Mouse (Mus musculus) mesoderm, embryonic 11.5 days (tissue): Measurements from ENCODE around the gene Clybl.

Experiments used
- DNase-seq: peaks from one replicate; pipeline ENCODE4 v3.0.0-alpha.2; 2012; ENCODE audit warnings: low read depth, low spot score

The Clybl gene

GRCm38 (mm10) chr14:122246919-122247859 lies 65.7 kb downstream of the Clybl start:
- no peak for DNase-seq

DNA sequence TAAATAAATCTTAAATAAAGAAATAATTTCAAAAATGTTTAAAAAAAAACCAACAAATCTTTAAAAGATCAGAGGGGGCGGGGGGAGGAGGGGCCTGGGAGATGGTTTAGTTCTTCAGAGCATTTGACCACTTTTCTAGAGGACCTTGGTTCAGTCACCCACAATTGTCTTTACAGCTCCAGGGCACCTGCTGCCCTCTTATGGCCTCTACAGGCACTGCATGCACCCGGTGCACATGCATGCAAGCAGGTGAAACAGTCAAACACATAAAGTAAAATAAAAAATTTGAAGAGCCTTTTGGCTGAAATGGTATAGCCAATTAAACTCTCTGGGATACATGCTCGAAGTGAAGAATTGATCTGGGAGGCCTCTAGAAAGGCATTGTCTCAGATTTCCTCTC lies 67.6 kb downstream of the Clybl start:
- no peak for DNase-seq

- DNase-seq, result no peak
These were observed 69.8 kb downstream of the Clybl start for GRCm38 (mm10) chr14:122251346-122251745.

- no peak for DNase-seq
These were observed 74.2 kb downstream of the Clybl start for GRCm38 (mm10) chr14:122255562-122256260.

GRCm38 (mm10) chr14:122256261-122256634 lies 74.7 kb downstream of the Clybl start:
- no peak for DNase-seq

- no peak for DNase-seq
These were observed 76.8 kb downstream of the Clybl start for GRCm38 (mm10) chr14:122258297-122258696.

- no peak for DNase-seq
These were observed 79.7 kb downstream of the Clybl start for GRCm38 (mm10) chr14:122261250-122261649.

GRCm38 (mm10) chr14:122262851-122263659 lies 81.6 kb downstream of the Clybl start:
- DNase-seq, result no peak

DNA sequence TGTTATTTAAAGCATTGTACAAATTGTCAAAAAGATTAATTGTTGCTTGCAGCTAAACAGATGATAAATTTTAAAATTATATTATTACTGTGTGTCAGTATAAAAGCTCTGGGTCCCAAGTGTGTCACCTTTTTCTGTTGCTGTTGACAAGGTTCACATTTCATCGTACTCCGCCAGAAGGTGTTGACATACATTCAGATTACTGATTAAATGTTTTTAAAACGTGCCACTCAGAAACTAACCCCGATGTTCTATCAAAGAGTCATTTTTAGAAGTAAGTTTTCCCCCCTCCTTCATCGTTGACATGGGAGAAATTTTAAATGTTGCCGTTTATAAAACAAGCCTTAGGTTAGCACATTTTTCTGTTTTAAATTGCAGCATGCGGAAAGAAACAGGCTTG lies 83.7 kb downstream of the Clybl start:
- DNase-seq, result no peak

GRCm38 (mm10) chr14:122267590-122267989 lies 86.1 kb downstream of the Clybl start:
- DNase-seq, result no peak

DNA sequence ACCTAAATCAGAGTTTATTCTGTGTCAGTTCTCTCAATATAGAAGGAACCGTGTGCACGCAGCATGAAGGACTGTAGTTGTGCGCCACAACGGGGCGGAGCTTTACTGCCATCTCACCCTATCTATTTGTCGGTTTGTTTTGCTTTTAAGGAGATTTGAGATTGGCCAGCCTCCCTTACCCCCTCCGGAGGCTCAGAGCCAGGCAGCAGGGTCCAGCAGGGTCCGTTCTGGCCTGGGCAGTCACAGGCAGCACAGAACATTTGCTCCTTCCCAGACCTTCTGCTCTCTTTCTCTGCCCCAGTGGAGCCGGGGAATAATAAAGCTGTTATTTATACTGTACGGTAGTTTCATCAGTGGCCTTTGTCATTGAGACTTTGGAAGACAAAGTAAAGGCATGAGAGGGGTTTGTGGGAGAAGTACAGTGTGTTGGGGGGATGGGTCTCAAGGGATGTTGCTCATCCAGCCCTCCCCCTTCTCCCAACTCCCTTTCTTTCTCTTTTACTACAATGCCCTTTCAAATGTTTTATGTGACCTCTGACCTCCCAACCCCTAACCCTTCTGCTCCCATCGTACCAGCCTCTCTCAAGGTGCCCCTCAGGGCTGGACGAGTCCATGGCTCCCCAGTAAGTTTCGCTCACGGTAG lies 89.7 kb downstream of the Clybl start:
- DNase-seq, result no peak

DNA sequence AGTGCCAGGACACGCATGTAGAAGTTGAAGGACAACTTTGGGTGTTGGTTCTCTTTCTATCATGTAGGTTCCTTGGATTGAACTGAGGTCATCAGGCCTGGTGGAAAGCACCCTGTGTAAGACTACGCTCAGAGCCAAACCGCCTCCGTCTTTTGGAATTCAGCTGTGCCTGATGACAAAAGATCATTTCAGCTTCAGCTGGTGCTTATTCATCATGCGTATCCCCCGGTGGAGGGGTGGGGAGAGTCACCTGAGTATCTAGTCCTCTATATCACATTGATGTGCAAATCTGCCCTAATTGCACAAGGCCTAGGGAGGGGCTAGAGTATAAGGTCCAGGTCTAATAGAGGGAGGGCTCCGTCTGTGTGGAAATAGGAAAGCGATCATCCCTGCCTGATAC lies 95.6 kb downstream of the Clybl start:
- DNase-seq, result no peak

- DNase-seq, result no peak
These were observed 98.2 kb downstream of the Clybl start for GRCm38 (mm10) chr14:122279462-122280308.

- no peak for DNase-seq
These were observed 99.0 kb downstream of the Clybl start for GRCm38 (mm10) chr14:122280309-122281071.

DNA sequence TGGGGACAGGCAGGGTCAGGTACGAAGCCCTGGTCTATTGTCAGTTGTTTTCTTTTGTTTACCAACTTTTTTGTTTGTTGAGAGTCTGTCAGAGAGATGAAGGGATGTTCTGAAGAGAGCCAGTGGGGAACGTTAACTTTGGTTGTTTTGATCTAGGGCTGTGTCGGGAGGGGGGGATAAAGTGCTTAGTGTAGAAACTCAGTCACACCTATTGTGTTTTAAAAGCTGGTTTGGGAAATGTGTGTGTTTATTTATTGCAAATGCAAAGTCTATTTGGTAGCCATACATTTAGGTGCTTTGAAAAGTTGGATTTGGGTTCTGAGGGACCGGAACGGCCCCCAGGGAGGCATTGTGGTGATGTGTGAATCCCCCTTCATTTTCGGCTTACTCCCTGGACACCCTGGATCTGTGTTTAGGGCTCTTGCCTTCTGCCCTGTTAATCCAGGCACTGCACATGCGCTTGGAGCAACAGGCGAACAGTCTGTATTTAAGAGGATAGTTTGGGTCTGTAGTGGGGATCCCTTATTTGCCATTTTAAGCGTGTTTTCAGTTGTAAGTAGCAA lies 99.6 kb downstream of the Clybl start:
- DNase-seq, result no peak

DNA sequence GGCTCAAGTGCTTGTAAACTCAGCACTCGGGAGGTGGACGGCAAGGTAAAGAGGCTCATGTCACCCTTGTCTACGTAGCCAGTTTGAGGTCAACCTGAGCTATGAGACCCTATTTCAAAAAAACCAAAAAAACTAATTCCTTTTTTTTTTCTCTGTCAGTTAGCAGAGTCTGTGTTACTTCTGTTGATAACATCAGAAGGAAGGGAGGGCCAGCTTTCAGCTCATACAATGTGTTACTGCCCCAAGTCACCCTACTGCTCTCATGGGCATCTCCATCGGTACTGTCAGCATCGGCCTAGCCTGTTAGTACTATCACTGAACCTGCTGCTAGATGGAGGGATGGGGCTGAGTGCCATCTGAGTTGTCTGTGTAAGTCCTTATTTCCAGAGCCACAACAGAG lies 102.5 kb downstream of the Clybl start:
- DNase-seq, result no peak

DNA sequence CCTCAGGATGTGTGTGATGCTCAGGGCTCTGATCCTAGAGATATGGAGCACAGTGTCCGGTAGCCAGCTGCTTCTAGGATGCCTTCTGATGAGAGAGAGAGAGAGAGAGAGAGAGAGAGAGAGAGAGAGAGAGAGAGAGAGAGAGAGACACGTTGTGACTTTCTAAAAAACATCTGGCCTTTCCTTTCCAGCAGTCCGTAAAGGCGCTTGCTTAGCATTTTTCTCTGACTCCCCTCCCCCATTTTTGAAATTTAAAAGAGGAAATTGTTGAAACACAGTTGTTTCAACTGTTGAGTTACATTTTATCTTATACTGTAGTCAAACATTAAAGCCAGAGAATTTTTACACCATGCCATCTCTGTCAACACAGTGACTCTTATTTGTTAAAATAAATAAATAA lies 114.9 kb downstream of the Clybl start:
- no peak for DNase-seq

GRCm38 (mm10) chr14:122296864-122297263 lies 115.4 kb downstream of the Clybl start:
- no peak for DNase-seq

- DNase-seq, result no peak
These were observed 116.0 kb downstream of the Clybl start for GRCm38 (mm10) chr14:122297386-122298109.
